Mouse (Mus musculus): Measurements from ENCODE around the gene Fos.
"Not testable (repeated sequence)": the region's sequence is repeated elsewhere in the genome, so short reads cannot be mapped to it uniquely, and the experiment has no call there.

Gene Fos

DNA sequence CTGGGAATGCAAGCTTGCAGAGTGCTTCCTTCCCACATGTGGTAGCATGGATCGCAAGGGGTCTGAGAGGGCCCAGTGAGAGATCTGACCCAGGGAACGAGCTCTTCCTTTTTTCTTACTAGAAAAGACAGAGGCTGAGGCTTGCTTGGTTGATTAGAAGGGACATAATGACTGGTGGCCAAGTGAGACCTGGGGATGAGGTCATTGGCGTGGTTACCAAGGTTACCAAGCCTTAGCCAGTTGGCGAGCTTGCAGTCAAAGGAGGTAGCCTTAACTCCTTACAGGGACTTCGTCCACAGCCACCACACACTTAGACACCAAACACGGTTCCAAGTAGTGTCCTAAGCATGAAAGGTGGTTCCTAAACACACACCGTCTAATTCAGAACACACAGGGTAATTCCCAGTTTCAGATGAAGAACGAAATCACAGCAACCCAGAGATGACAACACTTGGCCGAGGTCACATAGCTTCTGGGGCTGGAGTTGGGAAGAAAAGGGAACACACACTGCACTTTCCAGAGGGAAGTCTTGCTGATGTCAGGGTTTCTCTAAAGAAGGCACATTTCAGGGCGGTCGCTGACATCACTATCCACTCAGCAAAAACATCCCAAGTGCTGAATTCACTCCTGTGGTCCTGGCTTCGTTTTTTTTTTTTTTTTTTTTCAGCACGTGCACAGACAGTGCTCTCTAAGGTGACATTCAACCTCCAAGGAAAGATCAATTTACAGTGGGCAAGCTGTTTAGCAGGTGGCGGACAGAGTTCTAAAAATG is 49.9 kb downstream of the Fos start:
- DNase-seq (ENCODE audit: low spot score), result no peak

DNA sequence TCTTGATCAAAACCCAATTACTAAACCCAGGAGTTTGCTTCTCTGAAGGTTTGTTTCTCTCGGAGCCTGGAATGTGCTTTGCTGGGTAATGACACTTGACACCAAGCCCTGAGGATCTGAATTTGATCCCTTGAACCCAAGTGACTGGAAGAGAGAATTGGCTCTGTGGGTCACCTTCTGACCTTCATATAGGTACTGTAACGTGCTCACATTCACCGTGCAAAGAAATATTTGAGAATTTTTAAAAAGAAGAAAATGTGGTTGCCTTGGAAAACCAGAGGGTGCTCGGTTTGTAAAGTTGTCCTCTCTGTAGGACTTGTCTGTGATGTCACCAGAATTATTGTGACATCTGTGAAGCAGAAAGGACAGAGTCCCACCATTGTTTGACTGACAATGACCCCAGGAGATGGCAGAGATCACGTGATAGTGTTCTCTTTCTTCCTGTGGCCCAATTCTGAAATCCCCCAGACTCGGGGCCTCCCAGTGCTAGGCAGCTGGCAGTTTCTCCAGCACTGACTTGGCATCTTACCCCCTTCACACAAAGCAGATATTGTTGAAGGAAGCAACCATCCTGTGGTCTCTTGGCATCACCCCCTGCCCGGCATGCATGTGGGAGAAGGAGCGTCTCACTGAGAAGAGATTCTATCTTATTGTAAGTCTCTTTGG is 50.6 kb downstream of the Fos start:
- no peak for DNase-seq (ENCODE audit: low spot score)

DNA sequence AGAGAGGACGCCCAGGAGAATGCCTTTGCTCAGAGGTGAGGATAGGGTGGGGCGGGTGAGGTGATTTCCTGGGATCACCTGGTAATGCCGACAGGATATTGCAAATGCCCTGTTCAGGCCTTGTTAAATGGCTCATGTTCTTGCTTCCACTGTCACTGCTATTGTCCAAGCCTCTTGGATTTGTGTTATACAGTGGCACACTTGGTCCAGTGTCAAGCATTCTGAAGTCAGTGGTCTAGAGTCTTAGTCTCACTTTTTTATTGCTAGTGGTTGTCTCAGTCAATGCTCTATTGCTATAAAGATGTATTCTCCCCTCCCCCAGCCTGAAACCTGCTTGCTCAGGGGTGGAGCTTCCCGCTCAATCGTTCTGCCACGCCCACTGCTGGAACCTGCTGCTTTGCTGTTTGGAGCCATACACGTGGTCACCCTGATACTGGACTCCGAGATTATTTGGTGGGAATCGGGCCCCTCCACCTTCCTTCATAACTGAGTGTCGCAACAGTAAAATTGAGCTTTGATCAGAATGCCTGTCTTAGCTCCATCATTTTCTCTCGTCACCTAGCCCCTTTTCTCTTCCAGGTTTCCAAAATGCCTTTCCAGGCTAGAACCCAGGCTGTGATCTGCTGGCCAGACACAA is 51.3 kb downstream of the Fos start:
- not testable (repeated sequence) for DNase-seq (ENCODE audit: low spot score)
